In genomic region chr9:103180303-103180702, GRCm38 (mm10) we compare ENCODE assay signal across 7 mouse cellular contexts. TPM values are rescaled to one million over a fixed set of nuclear protein-coding genes. Genes with fewer than 3 reads are reported as not detected.
DNase-seq lines count a peak whose midpoint lies in the region; ATAC-seq and TF ChIP-seq lines count a peak whose summit lies in the region.

No protein-coding gene starts in this region.

- H3K27me3 ChIP-seq in hindbrain, embryonic 15.5 days, result no peaks in the 10 kb centered on the region
- H3K27me3 ChIP-seq in liver, postnatal 0 days (ENCODE audit: insufficient read depth, low read length), result no peaks in the 10 kb centered on the region

- TF ChIP-seq CTCF in liver, postnatal 0 days (IDR thresholded peaks at IDR 0.05; ENCODE audit: low read depth), result no peak

- 53% methylated on average over 3 of the region's 3 CpGs for WGBS in hindbrain, embryonic 15.5 days
- WGBS in liver, postnatal 0 days (ENCODE audit: insufficient replicate concordance), result 55% methylated on average over 3 of the region's 3 CpGs

- intact Hi-C loops in left cerebral cortex, postnatal 25 days (cut with DNase I), result no loop called here

- TF ChIP-seq EP300 in liver, postnatal 0 days (IDR thresholded peaks at IDR 0.05; ENCODE audit: low read depth), result no peak

- no peak overlapping the region for H3K4me3 ChIP-seq in hindbrain, embryonic 15.5 days
- H3K4me3 ChIP-seq in liver, postnatal 0 days (ENCODE audit: low read depth, low read length), result peak overlapping the region; percentile 52

- peaks cover 27% of the 10 kb centered on the region; the same call in 1 of the 2 replicates for H3K36me3 ChIP-seq in hindbrain, embryonic 15.5 days
- H3K36me3 ChIP-seq in liver, postnatal 0 days (replicated peaks; ENCODE audit: insufficient read depth, low read length), result no peaks in the 10 kb centered on the region

- H3K4me2 ChIP-seq in hindbrain, embryonic 15.5 days, result peak overlapping the region; percentile 40
- H3K4me2 ChIP-seq in liver, postnatal 0 days (ENCODE audit: low read depth, low read length), result peak overlapping the region; percentile 75

- H3K9me3 ChIP-seq in hindbrain, embryonic 15.5 days, result no peaks in the 10 kb centered on the region
- H3K9me3 ChIP-seq in liver, postnatal 0 days (ENCODE audit: low read length), result no peaks in the 10 kb centered on the region

- ATAC-seq in hindbrain, embryonic 15.5 days (ENCODE audit: low FRiP score, low read depth), result peak; percentile 57; the same call in 1 of the 2 replicates
- no peak for ATAC-seq in liver, postnatal 0 days

- peak; percentile 29 for DNase-seq in adipocyte (ENCODE audit: low spot score)
- DNase-seq in cerebellum, adult 8-10 months, result peak; percentile 44
- DNase-seq in gastrocnemius, adult 8-10 months (ENCODE audit: low spot score in 2 of 2), result peak; percentile 43 to 58
- no peak for DNase-seq in liver, postnatal 0 days
- DNase-seq in ovary, postnatal 14 days (ENCODE audit: low spot score), result peak; percentile 46
- no peak for DNase-seq in left cerebral cortex, postnatal 25 days (ENCODE audit: low spot score in 2 of 2)

- H3K27ac ChIP-seq in hindbrain, embryonic 15.5 days (replicated peaks), result 0 out of 2 replicates have a peak overlapping the region, but pooled peaks have one; percentile 44
- H3K27ac ChIP-seq in liver, postnatal 0 days (ENCODE audit: low read depth), result no peak overlapping the region

- no peak overlapping the region for H3K9ac ChIP-seq in hindbrain, embryonic 15.5 days
- no peak overlapping the region for H3K9ac ChIP-seq in liver, postnatal 0 days (replicated peaks)

- peaks cover 13% of the 10 kb centered on the region for H3K4me1 ChIP-seq in hindbrain, embryonic 15.5 days (replicated peaks)
- H3K4me1 ChIP-seq in liver, postnatal 0 days (ENCODE audit: insufficient read depth), result peaks cover 9% of the 10 kb centered on the region

RNA-seq across cellular contexts. Expression of gene Srprb, which starts 21.6 kb away (rescaled TPM):
- total RNA-seq in gastrocnemius, adult 8-10 months (2022), result 10 to 100 TPM; 15.1 to 18.3 (median 16.9) TPM
- polyA plus RNA-seq in hindbrain, embryonic 15.5 days (2015; fragmentation: Nextera tagmentation; extraction: Ambion mirVana), result 57.5 and 61.2 TPM in 2 replicates
- polyA plus RNA-seq in liver, postnatal 0 days (2015; fragmentation: Nextera tagmentation; extraction: Ambion mirVana), result 10.1 and 10.8 TPM in 2 replicates
- 10 to 100 TPM; 18.7 to 19.1 TPM for total RNA-seq in left cerebral cortex, postnatal 25 days (2021)

RNA-seq across cellular contexts. Expression of gene Gm20425, which starts 49.8 kb away (rescaled TPM):
- 1 to 10 TPM; 2.0 to 6.9 (median 3.6) TPM for total RNA-seq in gastrocnemius, adult 8-10 months (2022)
- polyA plus RNA-seq in hindbrain, embryonic 15.5 days (2015; fragmentation: Nextera tagmentation; extraction: Ambion mirVana), result 0.14 TPM in 1 of 2 replicates, not detected in the other
- 5.1 and 6.1 TPM in 2 replicates for polyA plus RNA-seq in liver, postnatal 0 days (2015; fragmentation: Nextera tagmentation; extraction: Ambion mirVana)
- 1 to 10 TPM; 7.9 to 9.6 TPM for total RNA-seq in left cerebral cortex, postnatal 25 days (2021)

RNA-seq across cellular contexts. Expression of gene Trf, which starts 49.9 kb away (rescaled TPM):
- 10 to 100 TPM in 3 of 4 experiments, 1 to 10 TPM in 1; 3.2 to 24.7 (median 18.7) TPM for total RNA-seq in gastrocnemius, adult 8-10 months (2022)
- 40.4 and 41.3 TPM in 2 replicates for polyA plus RNA-seq in hindbrain, embryonic 15.5 days (2015; fragmentation: Nextera tagmentation; extraction: Ambion mirVana)
- polyA plus RNA-seq in liver, postnatal 0 days (2015; fragmentation: Nextera tagmentation; extraction: Ambion mirVana), result 28,598 and 33,336 TPM in 2 replicates
- 100 to 1,000 TPM; 123 to 155 TPM for total RNA-seq in left cerebral cortex, postnatal 25 days (2021)

Comparison
In these comparisons a context has a peak if more than half of its experiments do, and no peak if none do; other contexts are left out.
1. DNase-seq: peak in adipocyte (single experiment), cerebellum, adult 8-10 months (single experiment), gastrocnemius, adult 8-10 months (2 of 2) and ovary, postnatal 14 days (single experiment); none in liver, postnatal 0 days (single experiment) and left cerebral cortex, postnatal 25 days (0 of 2).
2. RNA of gene Trf, which starts 49.9 kb away (total RNA-seq): 123 to 155 TPM in left cerebral cortex, postnatal 25 days; 3.2 to 24.7 TPM in gastrocnemius, adult 8-10 months; every median in the first group is over 4 times any median in the second.